Mouse (Mus musculus): ENCODE results near the gene Foxred1. TPM values are rescaled to one million over a fixed set of nuclear protein-coding genes. Genes with fewer than 3 reads are reported as not detected.

Gene Foxred1
- polyA plus RNA-seq, 1 experiment from 2014 or later: 39.6 TPM

- ATAC-seq (ENCODE audit: insufficient read depth) (no peak), DNase-seq (no peak)
- Histone ChIP-seq H3K27me3 (ENCODE audit: insufficient read depth, low read length) (no peaks in the 10 kb centered on the region), H3K27ac (ENCODE audit: low read depth) (no peak overlapping the region), H3K4me1 (ENCODE audit: insufficient read depth) (no peaks in the 10 kb centered on the region), H3K4me3 (ENCODE audit: low read depth, low read length) (no peak overlapping the region), H3K4me2 (no peak overlapping the region), H3K9me3 (ENCODE audit: low read depth, low read length) (no peaks in the 10 kb centered on the region), H3K9ac (no peak overlapping the region), H3K36me3 (ENCODE audit: insufficient read depth) (peaks cover 15% of the 10 kb centered on the region)
- WGBS: 48% methylated on average over 3 of the region's 3 CpGs
- no peak for TF ChIP-seq CTCF (IDR thresholded peaks at IDR 0.05; ENCODE audit: low read depth)
These were observed 25.1 kb upstream of the Foxred1 start for GRCm38 (mm10) chr9:35235996-35236395.

- TF ChIP-seq CTCF (IDR thresholded peaks at IDR 0.05; ENCODE audit: low read depth): no peak
- 83% methylated on average over 3 of the region's 3 CpGs for WGBS
- H3K4me2 ChIP-seq: no peak overlapping the region
- DNase-seq: no peak
- H3K4me3 ChIP-seq (ENCODE audit: low read depth, low read length): no peak overlapping the region
- H3K9ac ChIP-seq: no peak overlapping the region
- H3K9me3 ChIP-seq (ENCODE audit: low read depth, low read length): no peaks in the 10 kb centered on the region
- H3K36me3 ChIP-seq (ENCODE audit: insufficient read depth): peaks cover 17% of the 10 kb centered on the region; the same call in 1 of the 2 replicates
- no peaks in the 10 kb centered on the region for H3K27me3 ChIP-seq (ENCODE audit: insufficient read depth, low read length)
- ATAC-seq (ENCODE audit: insufficient read depth): no peak
- H3K27ac ChIP-seq (ENCODE audit: low read depth): no peak overlapping the region
- no peaks in the 10 kb centered on the region for H3K4me1 ChIP-seq (ENCODE audit: insufficient read depth)
These were observed 17.8 kb upstream of the Foxred1 start for GRCm38 (mm10) chr9:35228671-35229070.

- peaks cover 37% of the 10 kb centered on the region; the same call in 1 of the 2 replicates for H3K36me3 ChIP-seq (ENCODE audit: insufficient read depth)
- H3K4me2 ChIP-seq: no peak overlapping the region
- WGBS: 89% methylated on average over 3 of the region's 3 CpGs
- TF ChIP-seq CTCF (IDR thresholded peaks at IDR 0.05; ENCODE audit: low read depth): no peak
- H3K9ac ChIP-seq: no peak overlapping the region
- no peaks in the 10 kb centered on the region for H3K9me3 ChIP-seq (ENCODE audit: low read depth, low read length)
- H3K4me1 ChIP-seq (ENCODE audit: insufficient read depth): no peaks in the 10 kb centered on the region
- DNase-seq (no peak), ATAC-seq (ENCODE audit: insufficient read depth) (no peak)
- no peaks in the 10 kb centered on the region for H3K27me3 ChIP-seq (ENCODE audit: insufficient read depth, low read length)
- H3K27ac ChIP-seq (ENCODE audit: low read depth): no peak overlapping the region
- H3K4me3 ChIP-seq (ENCODE audit: low read depth, low read length): no peak overlapping the region
These were observed 12.6 kb upstream of the Foxred1 start for GRCm38 (mm10) chr9:35223466-35223865.

GRCm38 (mm10) chr9:35217963-35218362, 7.1 kb upstream of the Foxred1 start:
- H3K4me2 ChIP-seq: no peak overlapping the region
- peaks cover 78% of the 10 kb centered on the region for H3K36me3 ChIP-seq (ENCODE audit: insufficient read depth)
- WGBS: 58% methylated on average over 1 of the region's 1 CpGs
- H3K4me3 ChIP-seq (ENCODE audit: low read depth, low read length): no peak overlapping the region
- no peak overlapping the region for H3K9ac ChIP-seq
- H3K27ac ChIP-seq (ENCODE audit: low read depth): no peak overlapping the region
- H3K9me3 ChIP-seq (ENCODE audit: low read depth, low read length): no peaks in the 10 kb centered on the region
- no peaks in the 10 kb centered on the region for H3K4me1 ChIP-seq (ENCODE audit: insufficient read depth)
- no peak for DNase-seq
- ATAC-seq (ENCODE audit: insufficient read depth): no peak
- H3K27me3 ChIP-seq (ENCODE audit: insufficient read depth, low read length): no peaks in the 10 kb centered on the region
- TF ChIP-seq CTCF (IDR thresholded peaks at IDR 0.05; ENCODE audit: low read depth): no peak

- Histone ChIP-seq H3K4me2 (peak overlapping the region; percentile 88), H3K27me3 (ENCODE audit: insufficient read depth, low read length) (no peaks in the 10 kb centered on the region), H3K36me3 (ENCODE audit: insufficient read depth) (peaks cover 64% of the 10 kb centered on the region), H3K27ac (ENCODE audit: low read depth) (peak overlapping the region; percentile 54), H3K9ac (peak overlapping the region; percentile 90), H3K4me1 (ENCODE audit: insufficient read depth) (0 out of 2 replicates have a peak, but pooled peaks cover 4% of the 10 kb centered on the region), H3K4me3 (ENCODE audit: low read depth, low read length) (peak overlapping the region; percentile 91), H3K9me3 (ENCODE audit: low read depth, low read length) (no peaks in the 10 kb centered on the region)
- 25% methylated on average over 26 of the region's 26 CpGs for WGBS
- ATAC-seq (ENCODE audit: insufficient read depth) (no peak), DNase-seq (peak; percentile 44)
- TF ChIP-seq CTCF (IDR thresholded peaks at IDR 0.05; ENCODE audit: low read depth): no peak
These were observed 987 bp upstream of the Foxred1 start for GRCm38 (mm10) chr9:35211573-35212511.

- no peak for DNase-seq
- Histone ChIP-seq H3K4me3 (ENCODE audit: low read depth, low read length) (no peak overlapping the region), H3K27me3 (ENCODE audit: insufficient read depth, low read length) (no peaks in the 10 kb centered on the region), H3K9ac (no peak overlapping the region), H3K4me2 (no peak overlapping the region), H3K36me3 (ENCODE audit: insufficient read depth) (peaks cover 47% of the 10 kb centered on the region), H3K9me3 (ENCODE audit: low read depth, low read length) (no peaks in the 10 kb centered on the region), H3K4me1 (ENCODE audit: insufficient read depth) (no peaks in the 10 kb centered on the region), H3K27ac (ENCODE audit: low read depth) (no peak overlapping the region)
- 96% methylated on average over 2 of the region's 2 CpGs for whole genome bisulfite sequencing
- TF ChIP-seq CTCF (IDR thresholded peaks at IDR 0.05; ENCODE audit: low read depth): no peak
- ATAC-seq (ENCODE audit: insufficient read depth): no peak
These were observed 6.4 kb downstream of the Foxred1 start for GRCm38 (mm10) chr9:35204421-35204820.

GRCm38 (mm10) chr9:35203536-35203935, 7.3 kb downstream of the Foxred1 start:
- WGBS: 32% methylated on average over 3 of the region's 3 CpGs
- H3K27me3 ChIP-seq (ENCODE audit: insufficient read depth, low read length): no peaks in the 10 kb centered on the region

More at GRCm38 (mm10) chr9:35203536-35203935, 7.3 kb downstream of the Foxred1 start:
- Histone ChIP-seq H3K27ac (ENCODE audit: low read depth) (no peak overlapping the region), H3K9me3 (ENCODE audit: low read depth, low read length) (no peaks in the 10 kb centered on the region), H3K36me3 (ENCODE audit: insufficient read depth) (peaks cover 41% of the 10 kb centered on the region), H3K4me3 (ENCODE audit: low read depth, low read length) (no peak overlapping the region), H3K9ac (no peak overlapping the region), H3K4me2 (no peak overlapping the region), H3K4me1 (ENCODE audit: insufficient read depth) (no peaks in the 10 kb centered on the region)
- DNase-seq (no peak), ATAC-seq (ENCODE audit: insufficient read depth) (no peak)
- no peak for TF ChIP-seq CTCF (IDR thresholded peaks at IDR 0.05; ENCODE audit: low read depth)

All from lung, embryonic 14.5 days (tissue).